Comparison of ENCODE assay signal across 9 mouse cellular contexts in genomic region chr11:101830112-101830511, GRCm38 (mm10). TPM values are rescaled to one million over a fixed set of nuclear protein-coding genes. Genes with fewer than 3 reads are reported as not detected.
DNase-seq lines count a peak whose midpoint lies in the region; ATAC-seq and TF ChIP-seq lines count a peak whose summit lies in the region.
"Had no signal": no experiment of that assay in that cellular context is flagged by ENCODE, and none has a peak within 500 bp of the region (broad histone marks: within the 10 kb centered on the region; RNA-seq: fewer than 3 reads in every experiment).

No protein-coding gene starts in this region.

- DNase-seq in Muller cell, postnatal 12 days (ENCODE audit: inconsistent ontology term) = peak; percentile 83
- DNase-seq in embryo, embryonic 9.5 days (ENCODE audit: extremely low spot score) = peak; percentile 39
- peak; percentile 88 for DNase-seq in kidney, postnatal 0 days (ENCODE audit: low spot score)
- peak; percentile 65 for DNase-seq in retina, embryonic 14.5 days (ENCODE audit: low spot score)
- DNase-seq in left cerebral cortex, adult 8-10 months (ENCODE audit: low spot score in 2 of 2) = no peak
- no peak for DNase-seq in layer of hippocampus, adult 2 months (ENCODE audit: low spot score in 2 of 2)

- H3K27ac ChIP-seq in heart, embryonic 13.5 days (replicated peaks) = peak overlapping the region; percentile 88
- 0 out of 2 replicates have a peak overlapping the region, but pooled peaks have one; percentile 54 for H3K27ac ChIP-seq in kidney, postnatal 0 days
- no peak overlapping the region for H3K27ac ChIP-seq in layer of hippocampus, adult 2 months

- peak overlapping the region; percentile 20 for H3K4me2 ChIP-seq in heart, embryonic 13.5 days
- H3K4me2 ChIP-seq in kidney, postnatal 0 days (ENCODE audit: low read length) = peak overlapping the region; percentile 21

- no peaks in the 10 kb centered on the region for H3K27me3 ChIP-seq in heart, embryonic 13.5 days (replicated peaks)
- no peaks in the 10 kb centered on the region for H3K27me3 ChIP-seq in kidney, postnatal 0 days (ENCODE audit: insufficient read depth, low read length)

- 17% methylated on average over 10 of the region's 10 CpGs for WGBS in heart, embryonic 13.5 days
- WGBS in kidney, postnatal 0 days = 4% methylated on average over 10 of the region's 10 CpGs

- no peaks in the 10 kb centered on the region for H3K36me3 ChIP-seq in heart, embryonic 13.5 days
- H3K36me3 ChIP-seq in kidney, postnatal 0 days (ENCODE audit: insufficient read depth, low read length) = no peaks in the 10 kb centered on the region

- H3K9me3 ChIP-seq in heart, embryonic 13.5 days = no peaks in the 10 kb centered on the region
- no peaks in the 10 kb centered on the region for H3K9me3 ChIP-seq in kidney, postnatal 0 days (replicated peaks; ENCODE audit: low read length)

- H3K4me3 ChIP-seq in heart, embryonic 13.5 days = no peak overlapping the region
- H3K4me3 ChIP-seq in kidney, postnatal 0 days (replicated peaks; ENCODE audit: low read depth, low read length) = no peak overlapping the region
- no peak overlapping the region for H3K4me3 ChIP-seq in layer of hippocampus, adult 2 months
- H3K4me3 ChIP-seq: megakaryocyte, embryonic 14.5 days had no signal

- H3K9ac ChIP-seq in heart, embryonic 13.5 days = peak overlapping the region; percentile 37
- no peak overlapping the region for H3K9ac ChIP-seq in kidney, postnatal 0 days (ENCODE audit: low read depth, low read length)

- ATAC-seq in heart, embryonic 13.5 days (ENCODE audit: extremely low read depth, insufficient number of reproducible peaks, low FRiP score, low TSS enrichment) = peak; percentile 53; the same call in 1 of the 2 replicates
- ATAC-seq in kidney, postnatal 0 days (replicated peaks; ENCODE audit: low FRiP score, low read depth) = no peak; the same call in 1 of the 2 replicates
- no peak for ATAC-seq in monocyte, adult 5-6 weeks (replicated peaks; ENCODE audit: insufficient number of reproducible peaks, low FRiP score, low TSS enrichment, poor library complexity, severe bottlenecking)

- no peak for TF ChIP-seq CTCF in kidney, postnatal 0 days (IDR thresholded peaks at IDR 0.05; ENCODE audit: low read depth)
- no peak for TF ChIP-seq CTCF in layer of hippocampus, adult 2 months (conservative IDR thresholded peaks at IDR 0.05)

- H3K4me1 ChIP-seq in heart, embryonic 13.5 days = peaks cover 44% of the 10 kb centered on the region
- peaks cover 9% of the 10 kb centered on the region; the same call in 1 of the 2 replicates for H3K4me1 ChIP-seq in kidney, postnatal 0 days (replicated peaks; ENCODE audit: insufficient read depth, low read length)
- H3K4me1 ChIP-seq: megakaryocyte, embryonic 14.5 days had no signal

RNA-seq across cellular contexts. Expression of gene Etv4, which starts 44.9 kb away (rescaled TPM):
- polyA plus RNA-seq in heart, embryonic 13.5 days (2015; fragmentation: Nextera tagmentation; extraction: Ambion mirVana) = 8.2 and 9.5 TPM in 2 replicates
- polyA plus RNA-seq in kidney, postnatal 0 days (2015; fragmentation: Nextera tagmentation; extraction: Ambion mirVana) = 42.6 and 44.7 TPM in 2 replicates
- total RNA-seq in left cerebral cortex, adult 8-10 months (2022) = 10 to 100 TPM; 10.2 to 13.5 (median 11.1) TPM
- total RNA-seq in monocyte, adult 5-6 weeks (2017) = not detected in 3 replicates
- total RNA-seq in layer of hippocampus, adult 2 months (2021) = 10 to 100 TPM; 10.1 to 10.7 TPM

Comparison
In these comparisons a context has a peak if more than half of its experiments do, and no peak if none do; other contexts are left out.
1. DNase-seq: peak in Muller cell, postnatal 12 days (single experiment), embryo, embryonic 9.5 days (single experiment), kidney, postnatal 0 days (single experiment) and retina, embryonic 14.5 days (single experiment); none in left cerebral cortex, adult 8-10 months (0 of 2) and layer of hippocampus, adult 2 months (0 of 2).
2. RNA of gene Etv4, which starts 44.9 kb away (total RNA-seq): 10.2 to 13.5 TPM in left cerebral cortex, adult 8-10 months and 10.1 to 10.7 TPM in layer of hippocampus, adult 2 months; not detected in monocyte, adult 5-6 weeks; every median in the first group is over 10 times any median in the second.